Mouse (Mus musculus): ENCODE measurements around the gene Frmd6.

DNA sequence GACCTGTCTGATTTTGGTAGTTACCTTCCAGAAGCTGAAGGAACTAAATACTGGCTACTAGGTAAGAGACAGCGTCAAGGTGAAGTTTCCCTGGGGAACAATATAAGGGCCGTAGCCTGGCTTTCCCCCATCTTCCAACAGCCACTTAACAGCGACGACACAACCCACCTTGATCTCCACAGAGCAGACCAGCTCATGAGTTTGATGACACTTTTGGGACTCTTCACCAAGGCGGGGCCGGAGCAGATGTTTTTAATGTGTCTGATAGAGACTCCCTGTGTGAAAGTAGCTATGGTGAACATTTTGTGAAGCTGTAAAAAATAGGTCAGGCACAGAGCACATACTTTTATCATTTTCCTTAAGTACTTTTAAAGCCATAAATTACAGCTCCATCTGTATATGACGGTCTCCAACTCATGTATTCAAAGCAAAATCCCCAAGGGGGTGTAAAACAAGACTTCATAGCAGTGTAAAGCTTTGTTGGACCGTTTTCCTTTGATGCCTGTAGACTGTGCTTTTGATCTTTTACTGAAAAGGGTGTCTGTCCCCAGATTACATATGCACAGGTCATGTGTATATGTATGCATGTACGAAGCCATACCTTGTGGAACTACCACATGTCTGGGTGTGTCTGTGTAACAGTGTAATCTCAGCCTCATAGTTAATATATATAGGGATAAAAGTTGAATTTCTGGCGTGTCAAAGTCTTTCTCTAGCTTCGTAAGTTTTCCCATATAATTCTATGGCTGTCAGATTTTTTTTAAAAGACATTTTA, 24.4 kb downstream of the Frmd6 start:
- no peak for TF ChIP-seq POLR2A (IDR thresholded peaks at IDR 0.05; ENCODE audit: insufficient read length, low read depth)
- no peak for TF ChIP-seq TCF12 (IDR thresholded peaks at IDR 0.05; ENCODE audit: insufficient read depth, poor library complexity, severe bottlenecking)
- TF ChIP-seq USF1 (IDR thresholded peaks at IDR 0.05; ENCODE audit: low read depth), result no peak
